Mouse (Mus musculus): ENCODE measurements around the gene Vwa8.

- TF ChIP-seq CTCF (IDR thresholded peaks at IDR 0.05) = no peak
- no peak for TF ChIP-seq EP300 (IDR thresholded peaks at IDR 0.05)
These were observed 32.0 kb downstream of the Vwa8 start for GRCm38 (mm10) chr14:78880879-78881278.
